Mouse (Mus musculus): ENCODE measurements at regions not wholly inside any gene's neighbourhood (a gene's known extent, or its start where the extent isn't known, plus 50 kb on each side); places are given as distances from the start of the nearest gene placed in this dataset.

DNA sequence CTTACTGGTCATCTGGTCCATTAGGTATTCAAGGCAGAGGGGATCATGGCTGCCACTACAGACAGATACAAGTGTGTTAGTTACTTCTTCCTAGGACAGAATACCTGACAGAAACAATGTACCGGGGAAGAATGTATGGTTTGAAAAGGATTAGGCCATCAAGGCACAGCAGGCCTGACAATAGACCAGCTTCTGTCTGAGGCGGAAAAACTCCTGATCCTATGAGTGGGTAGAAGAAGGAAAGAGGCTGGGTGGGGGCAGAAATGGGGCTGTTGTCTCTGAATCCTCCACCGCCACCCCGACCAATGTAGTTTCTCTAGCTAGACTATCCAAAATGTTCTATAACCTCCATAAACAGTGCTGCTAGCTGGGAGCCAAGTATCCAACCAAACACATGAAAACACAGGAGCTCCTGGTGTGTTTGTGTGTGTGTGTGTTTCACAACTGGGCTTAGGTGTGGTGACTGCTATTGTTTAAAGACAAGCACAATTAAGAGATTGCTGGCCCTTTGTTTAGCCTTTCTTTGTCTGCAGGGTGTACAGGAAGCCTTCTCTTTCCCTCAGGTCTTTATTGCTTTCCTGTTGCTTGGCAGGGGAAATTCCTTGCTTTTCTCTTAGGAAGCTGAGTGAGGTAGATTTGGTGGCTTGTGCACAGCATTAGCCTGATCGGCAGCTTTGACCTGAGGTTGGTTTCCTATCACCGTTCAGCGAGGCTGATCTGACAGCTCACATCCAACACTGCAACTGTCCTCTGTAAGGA is 132.7 kb upstream of the Rybp start:
- TF ChIP-seq POLR2A (IDR thresholded peaks at IDR 0.05; ENCODE audit: borderline replicate concordance, extremely low read depth, insufficient read depth, insufficient read length, poor library complexity, severe bottlenecking): no peak
- no peak for TF ChIP-seq CTCF (IDR thresholded peaks at IDR 0.05; ENCODE audit: borderline replicate concordance, extremely low read depth, insufficient read depth, insufficient read length)

Measured in brain, embryonic 14.5 days (tissue).